Mouse (Mus musculus): ENCODE data around the gene Nf2.
"Not testable (repeated sequence)": the region's sequence is repeated elsewhere in the genome, so short reads cannot be mapped to it uniquely, and the experiment has no call there.

The Nf2 gene

DNA sequence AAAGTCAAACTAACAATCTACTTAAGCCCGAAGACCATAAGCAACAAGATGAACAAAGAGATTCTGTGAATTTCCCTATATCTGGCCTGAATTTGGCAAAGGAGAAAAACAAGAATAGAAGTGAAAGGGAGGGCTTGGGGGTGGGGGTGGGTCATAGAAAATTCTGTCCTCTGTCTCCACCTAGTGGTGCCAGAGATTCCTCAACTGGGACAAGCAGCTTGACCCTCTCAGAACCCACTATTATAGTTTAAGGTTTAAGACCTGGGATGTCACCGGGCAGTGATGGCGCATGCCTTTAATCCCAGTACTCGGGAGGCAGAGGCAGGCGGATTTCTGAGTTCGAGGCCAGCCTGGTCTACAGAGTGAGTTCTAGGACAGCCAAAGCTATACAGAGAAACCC lies 12.6 kb downstream of the Nf2 start:
- peak; percentile 52 to 55 for DNase-seq

DNA sequence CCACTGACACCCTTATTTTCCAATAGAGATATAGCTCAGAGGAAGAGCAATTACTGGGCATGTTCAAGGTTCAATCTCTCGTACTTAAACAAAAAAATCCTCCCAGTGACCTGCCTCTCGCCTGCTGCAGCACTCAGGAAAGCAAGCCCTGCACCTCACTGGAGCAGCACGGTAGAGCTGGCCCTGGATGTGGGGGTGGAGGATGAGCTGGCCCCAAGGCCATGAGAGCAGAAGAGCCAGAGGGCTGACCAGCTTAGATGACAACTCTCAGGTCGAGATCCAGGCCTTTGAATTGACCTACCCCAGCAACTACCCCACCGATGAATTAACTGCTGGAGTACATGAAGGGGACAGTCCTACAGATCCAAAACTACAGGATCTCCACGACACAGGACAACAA lies 13.9 kb downstream of the Nf2 start:
- no peak for DNase-seq

DNA sequence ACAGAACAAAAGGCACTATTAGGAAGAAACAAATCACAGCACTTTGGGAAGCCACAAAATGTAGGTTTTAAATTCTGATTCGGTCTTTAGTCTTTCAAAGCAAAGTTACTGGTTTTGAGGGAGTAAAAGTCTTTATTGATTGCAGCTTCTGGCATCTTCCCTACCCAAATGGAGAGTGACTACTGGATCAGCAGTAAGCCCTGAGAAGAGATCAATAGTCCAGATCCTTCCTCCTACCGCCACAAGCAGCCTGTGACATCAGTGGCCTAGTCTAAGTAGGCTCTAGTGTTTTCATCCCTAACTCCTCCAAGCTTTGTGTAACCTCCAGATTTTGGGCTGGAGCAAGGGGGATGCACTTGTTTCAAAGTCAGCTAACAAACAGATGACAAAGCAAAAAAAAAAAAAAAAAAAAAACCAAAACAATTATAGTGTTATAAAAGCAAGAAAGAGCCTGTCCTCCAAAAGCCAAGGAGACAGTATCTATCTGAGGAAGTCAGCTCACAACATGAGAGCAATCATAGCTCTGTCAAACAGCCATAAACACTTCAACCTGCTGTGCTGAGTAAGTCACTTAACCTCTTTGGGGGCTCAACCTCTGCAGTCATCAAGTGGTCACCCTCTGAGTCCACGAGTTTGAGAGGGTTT lies 15.9 kb downstream of the Nf2 start:
- DNase-seq: no peak

DNA sequence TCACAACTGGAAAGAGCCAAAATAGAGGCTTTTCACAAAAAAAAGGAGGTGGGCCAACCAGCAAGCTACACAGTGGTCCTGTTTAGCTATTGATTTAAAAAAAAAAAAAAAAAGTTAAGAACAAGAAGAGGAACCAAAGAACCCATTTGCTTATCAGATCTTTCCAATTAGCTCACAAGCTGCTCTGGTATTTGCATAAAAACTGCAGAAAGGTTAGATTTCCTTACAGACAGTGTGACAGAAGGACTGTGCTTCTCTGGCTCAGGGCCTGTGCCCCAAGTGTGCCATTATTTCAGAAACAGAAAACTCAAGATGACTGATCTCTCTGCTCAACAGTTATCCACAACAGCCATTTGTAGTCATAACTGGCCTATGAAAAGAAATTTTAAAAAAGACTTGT lies 18.3 kb downstream of the Nf2 start:
- no peak for DNase-seq

DNA sequence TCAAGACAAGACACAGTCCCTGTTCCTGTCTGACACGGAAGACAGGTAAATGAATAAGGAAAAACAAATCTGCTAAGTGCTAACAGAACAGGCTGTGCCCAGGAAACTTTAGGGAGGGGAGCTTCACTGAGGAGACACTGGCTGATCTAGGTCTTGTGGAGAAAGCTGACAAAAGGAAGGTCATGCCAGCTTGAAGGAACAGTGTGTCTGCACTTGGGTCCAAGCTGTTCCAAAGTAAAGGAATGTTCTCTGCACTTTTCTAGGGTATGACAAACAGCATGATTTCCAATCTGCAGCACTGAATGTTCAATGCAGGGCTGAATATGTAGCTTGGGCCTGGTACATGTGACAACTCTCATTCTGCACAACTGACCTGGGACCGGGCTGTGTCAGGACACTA lies 21.4 kb downstream of the Nf2 start:
- no peak for DNase-seq

DNA sequence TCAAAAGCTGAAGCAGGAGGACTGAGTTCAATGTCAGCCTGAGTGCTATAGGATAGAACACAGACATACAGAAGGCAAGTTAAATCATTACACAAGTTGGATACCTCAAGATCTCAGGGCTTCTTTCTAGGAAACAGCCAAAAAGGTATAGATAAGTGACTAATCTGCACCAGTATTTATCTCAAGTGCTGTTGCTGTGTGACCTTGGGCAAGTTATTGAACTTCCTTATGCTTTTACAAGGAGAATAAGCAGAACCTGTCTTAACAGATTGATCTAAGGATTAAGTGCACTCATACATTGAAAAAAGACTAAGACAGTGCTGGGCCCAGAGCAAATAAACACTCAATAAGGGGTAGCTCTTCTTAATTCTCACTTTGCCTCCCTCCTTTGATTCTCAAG lies 22.0 kb downstream of the Nf2 start:
- DNase-seq: no peak

DNA sequence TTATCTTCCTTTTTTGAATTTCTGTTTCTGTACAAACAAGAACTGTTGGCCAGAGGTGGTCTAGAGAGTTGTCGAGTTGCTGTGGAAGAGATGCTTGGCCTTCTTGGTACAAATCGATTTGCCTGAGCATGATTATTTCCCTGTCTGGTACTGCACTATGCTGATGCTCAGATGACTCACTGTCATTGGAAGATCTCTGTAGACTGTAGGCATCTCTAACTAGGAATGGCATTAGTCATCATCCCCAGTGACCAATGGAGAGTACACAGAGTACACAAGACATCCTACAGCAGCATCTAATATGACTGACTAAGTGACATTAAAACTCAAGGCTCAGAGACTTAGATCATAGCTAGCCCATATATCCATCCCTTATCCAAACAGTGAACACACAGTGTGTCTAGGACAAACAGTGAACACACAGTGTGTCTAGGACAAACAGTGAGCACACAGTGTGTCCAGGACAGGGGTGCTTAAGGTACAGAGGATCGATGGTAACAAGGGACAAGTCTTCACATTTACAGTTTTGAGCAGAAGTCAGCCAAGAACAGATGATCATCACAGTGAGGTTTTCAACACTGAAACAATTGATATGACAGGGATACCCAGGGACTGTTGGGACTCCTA lies 23.1 kb downstream of the Nf2 start:
- DNase-seq: no peak

DNA sequence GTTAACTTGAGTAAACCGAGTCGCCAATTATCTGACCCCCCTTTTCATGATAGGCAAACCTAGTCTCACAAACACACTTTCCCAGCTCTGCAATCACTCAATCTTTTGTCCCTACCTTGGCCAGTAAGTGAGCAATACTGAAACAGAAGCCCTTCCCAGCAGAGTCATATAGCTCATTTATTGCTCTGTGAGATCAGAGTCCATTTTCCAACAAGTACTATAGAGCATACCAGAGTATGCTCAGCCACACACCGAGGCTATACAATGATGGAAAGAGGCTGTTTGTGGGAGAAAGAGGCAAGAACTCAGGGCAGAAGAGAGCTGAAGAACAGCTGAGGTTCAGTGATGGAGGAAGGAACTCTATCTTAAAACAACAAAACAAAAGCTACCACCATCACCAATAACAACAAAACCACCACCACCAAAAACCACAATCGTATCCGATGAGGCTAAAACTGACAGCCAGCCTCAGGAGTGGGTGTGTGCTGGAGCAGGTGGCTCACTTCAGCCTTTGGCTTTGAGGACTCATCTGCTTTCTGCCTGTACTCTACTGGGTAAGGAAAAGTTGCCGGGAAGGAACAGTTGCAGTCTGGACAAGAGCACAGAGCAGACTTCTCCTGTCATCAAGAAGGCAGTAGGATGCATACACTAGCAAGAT lies 25.6 kb downstream of the Nf2 start:
- no peak for DNase-seq

DNA sequence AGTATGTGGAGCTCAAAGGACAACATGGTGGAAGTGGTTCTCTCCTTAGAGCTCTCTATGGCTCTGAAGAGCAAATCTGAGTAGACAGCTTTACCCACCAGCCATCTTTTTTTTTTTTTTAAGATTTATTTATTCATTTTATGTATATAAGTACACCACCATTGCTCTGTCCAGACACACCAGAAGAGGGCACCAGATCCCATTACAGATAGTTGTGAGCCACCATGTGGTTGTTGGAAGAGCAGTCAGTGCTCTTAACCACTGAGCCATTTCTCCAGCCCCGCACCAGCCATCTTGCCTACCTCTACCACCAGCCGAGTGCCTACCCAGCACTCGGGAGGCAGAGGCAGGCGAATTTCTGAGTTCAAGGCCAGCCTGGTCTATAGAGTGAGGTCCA lies 26.9 kb downstream of the Nf2 start:
- DNase-seq: not testable (repeated sequence)

DNA sequence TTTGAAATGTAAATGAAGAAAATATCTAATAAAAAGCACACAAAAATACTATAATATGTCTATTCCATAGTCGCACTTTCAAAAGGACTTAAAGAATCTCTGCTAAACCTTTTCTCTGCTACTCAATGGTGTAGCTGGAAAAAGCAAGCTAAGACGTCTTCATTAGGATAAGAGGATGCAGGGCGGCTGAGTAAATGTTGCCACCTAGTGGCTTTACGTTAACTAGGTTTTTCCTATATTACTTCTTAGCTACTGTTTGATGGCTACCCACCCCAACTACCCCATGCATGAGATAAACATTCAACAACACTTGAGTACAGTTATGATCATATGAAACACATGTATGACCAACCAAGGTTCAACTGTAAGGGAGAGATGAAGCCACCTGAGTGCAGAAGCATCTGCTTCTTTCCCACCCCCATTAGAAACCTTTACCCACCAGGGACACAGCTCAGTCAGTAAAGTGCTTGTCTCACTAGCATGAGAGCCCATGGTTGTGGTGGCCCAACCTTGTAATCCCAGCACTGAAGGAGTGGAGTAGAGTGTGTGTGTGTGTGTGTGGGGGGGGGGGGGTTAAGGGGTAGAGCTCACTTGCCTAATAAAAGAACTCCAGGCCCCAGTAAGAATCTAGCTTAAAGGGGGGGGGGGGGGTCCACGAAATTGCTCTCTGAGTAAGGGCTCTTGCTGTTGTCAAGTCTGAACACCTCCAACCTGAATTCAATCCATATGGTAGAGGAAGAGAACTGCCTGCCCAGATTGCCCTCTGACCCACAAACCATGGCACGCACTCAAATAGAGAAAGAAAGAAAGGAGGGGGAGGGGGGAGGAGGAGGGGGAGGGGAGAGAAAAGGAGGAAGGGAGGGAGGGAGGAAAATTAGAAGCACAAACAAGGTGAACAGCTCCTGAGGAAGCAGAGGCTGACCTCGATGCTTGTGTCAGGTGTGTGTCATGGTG lies 27.6 kb downstream of the Nf2 start:
- no peak for DNase-seq

DNA sequence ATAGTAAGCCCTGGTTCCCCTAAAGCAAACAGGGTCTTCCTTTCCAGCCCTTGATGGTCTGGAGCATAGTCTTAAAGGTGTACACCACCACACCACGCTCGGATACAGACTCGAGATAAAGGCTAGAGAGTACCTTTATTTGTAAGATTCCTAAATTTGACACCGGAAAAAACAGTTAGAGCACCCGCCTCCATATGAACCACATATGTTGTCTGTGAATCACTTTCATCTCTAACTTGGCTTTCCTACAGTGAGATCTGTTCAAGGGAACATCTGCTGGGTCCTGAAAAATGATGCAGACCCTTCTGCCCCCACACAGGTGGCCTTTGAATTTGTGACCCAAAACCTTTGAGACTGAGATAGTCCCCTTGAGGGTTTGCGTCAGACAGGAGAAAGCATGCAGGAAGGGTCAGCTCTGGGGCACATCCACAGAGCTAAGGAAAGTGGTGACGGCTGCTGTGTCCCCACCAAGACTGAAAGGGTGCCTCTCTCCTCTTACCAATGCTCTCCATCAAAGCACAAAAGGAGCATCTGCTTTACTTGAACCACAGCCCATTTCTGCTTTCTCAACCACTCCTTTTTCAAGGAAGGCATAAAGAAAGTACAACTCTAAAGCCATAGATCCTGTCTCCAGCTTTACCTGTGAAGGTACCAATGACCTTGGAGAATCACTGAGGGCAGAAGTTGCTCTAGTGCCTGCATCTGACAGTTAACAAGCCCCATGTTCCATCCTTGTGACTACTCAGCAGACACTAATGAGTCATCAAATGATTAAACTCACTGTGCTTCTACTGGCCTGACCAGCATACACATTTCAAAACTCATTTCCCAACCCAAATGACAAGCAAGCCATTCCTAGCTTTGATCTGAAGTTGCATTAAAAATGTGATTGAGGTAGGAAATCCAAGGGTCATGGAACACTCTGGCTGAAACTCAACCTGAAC lies 34.6 kb downstream of the Nf2 start:
- no peak for DNase-seq

DNA sequence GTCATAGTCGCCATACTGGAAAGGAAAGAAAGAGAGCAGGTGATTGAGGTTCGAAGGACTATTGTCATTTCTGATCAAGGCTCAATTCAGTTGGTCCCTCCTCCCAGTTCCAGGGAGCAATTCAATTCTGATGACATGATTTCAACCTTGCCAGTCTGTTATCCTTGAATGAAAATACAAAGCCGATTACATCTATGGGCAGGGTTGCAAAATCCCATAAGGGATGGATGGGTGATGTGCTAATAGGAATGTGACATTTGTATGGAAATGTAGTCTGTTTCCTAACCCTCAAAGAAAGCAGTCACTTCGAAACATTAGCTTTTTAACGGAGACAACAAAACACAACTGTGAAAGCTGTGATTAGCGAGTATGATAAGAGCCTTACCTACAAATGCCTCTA lies 41.0 kb downstream of the Nf2 start:
- no peak for DNase-seq

DNA sequence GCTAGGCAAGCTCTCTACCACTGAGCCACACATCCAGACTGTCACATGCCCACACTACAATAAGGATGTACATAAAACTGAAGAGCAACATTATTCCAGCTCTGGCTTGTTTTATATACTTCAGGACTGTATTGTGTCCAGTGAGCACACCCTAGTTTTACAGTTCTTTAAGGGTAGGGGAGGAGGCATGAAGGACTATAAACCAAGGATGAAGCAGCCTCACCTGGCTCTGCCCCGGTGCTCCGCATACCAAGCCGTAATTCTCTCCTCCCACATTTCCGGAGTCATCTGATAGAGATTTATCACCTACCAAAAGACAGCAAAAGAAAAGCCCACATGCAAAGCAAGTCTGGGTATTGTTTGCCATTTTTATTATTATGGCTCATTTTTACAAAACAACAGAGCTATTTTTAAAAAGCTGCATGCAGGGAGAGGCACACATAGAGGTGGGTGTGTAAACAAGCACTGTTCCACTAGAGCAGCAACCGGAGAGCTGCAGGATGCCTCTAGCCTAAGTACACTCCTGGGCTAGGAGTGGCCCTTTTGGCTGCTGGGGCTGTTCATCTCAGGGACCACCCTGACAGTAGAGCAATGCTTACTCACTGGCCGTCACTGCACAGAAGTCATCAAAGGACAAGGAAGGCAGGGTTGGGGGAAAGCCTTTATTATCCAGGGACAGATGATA lies 43.2 kb downstream of the Nf2 start:
- DNase-seq: no peak

DNA sequence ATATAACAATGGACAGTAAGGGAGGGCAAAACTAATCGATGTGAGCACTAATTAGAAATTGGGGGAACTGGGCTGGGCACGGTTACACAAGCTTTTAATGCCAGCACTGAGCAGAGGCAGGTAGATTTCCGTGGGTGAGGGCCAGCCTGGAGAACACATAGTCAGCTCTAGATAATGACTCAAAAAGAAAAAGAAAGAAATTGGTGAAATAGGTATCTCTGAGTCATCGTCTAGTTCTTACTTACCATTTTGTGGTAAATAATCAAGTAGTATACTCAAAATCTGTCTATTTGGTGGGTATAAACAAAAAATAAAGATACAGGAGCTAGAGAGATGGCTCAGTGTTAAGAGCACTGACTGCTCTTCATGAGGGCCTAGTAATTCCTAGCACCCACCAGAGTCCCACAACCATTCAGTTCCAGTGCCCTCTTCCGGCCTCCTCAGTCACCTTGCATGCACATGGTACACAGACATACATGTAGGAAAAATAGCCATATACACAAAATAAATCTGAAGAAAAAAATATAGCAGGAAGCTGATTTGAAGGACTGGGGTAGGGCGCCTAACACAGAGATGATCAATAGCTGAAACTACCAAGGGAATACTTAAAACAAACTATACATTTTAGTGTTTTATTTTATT lies 44.3 kb downstream of the Nf2 start:
- DNase-seq: no peak

DNA sequence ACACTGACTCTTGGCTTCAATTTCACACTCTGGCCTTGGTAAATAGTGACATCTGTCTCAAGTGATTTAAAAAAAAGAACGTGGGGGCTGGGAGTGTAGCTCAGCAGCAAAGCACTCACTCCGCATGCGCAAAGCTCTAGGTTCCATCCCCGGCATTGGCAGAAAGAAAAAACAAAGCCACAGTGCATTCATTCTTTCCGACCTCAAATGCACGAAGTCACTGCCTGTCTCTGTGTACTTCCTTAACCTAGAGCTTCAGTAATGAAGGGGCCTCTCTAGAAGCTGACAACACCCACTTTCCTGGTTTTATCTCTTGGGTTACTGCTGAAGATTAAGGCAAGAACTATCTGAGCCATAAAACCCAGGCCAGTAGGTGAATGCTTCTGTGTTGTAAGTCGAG lies 45.4 kb downstream of the Nf2 start:
- DNase-seq: no peak

DNA sequence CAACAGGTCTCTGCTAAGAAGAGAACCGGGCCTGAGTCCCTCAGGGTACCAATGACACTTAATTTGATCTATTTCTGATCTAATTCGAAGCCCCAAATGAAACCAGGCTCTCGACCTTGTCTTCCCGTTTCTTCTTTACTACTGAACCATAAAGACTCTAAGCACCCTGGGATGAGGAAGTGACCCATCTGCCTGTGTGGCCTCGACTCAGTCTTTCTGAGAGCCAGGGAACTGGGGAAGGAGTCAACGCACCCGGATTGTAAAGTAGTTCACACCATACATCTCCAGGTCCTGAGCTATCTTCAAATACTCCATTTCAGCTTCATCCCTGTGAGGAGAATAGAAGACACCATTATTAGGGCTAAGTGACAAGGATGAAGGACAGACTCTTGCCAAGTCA lies 45.9 kb downstream of the Nf2 start:
- DNase-seq: no peak

DNA sequence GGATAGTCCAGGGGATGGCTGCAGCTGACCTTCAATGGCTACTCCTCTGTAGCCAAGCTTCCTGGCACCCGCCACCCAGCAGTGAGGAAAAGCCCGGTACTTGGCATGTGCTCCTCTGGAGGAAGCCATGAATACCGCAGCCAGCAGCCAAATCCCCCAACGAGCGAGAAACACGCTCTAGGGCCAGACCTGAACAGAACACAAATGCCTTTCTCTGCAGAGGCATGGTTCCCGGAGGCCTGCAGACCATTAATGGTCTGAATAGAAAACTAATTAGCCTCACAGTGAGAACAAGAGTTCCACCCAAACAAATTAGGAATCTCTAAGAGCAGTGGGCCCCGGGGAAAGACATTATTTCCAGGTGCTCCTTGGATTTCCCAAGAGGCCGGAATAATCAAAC lies 46.3 kb downstream of the Nf2 start:
- DNase-seq: no peak

DNA sequence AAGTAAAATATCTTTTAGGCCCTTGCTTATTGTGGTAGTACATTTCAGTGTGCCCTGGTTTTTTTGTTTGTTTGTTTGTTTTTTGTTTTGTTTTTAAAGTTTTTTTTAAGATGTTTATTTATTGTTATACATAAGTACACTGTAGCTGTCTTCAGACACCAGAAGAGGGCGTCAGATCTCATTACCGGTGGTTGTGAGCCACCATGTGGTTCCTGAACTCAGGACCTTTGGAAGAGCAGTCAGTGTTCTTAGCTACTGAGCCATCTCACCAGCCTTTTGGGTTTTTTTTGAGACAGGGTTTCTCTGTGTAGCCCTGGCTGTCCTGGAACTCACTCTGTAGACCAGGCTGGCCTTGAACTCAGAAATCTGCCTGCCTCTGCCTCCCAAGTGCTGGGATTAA lies 46.9 kb downstream of the Nf2 start:
- not testable (repeated sequence) for DNase-seq

DNA sequence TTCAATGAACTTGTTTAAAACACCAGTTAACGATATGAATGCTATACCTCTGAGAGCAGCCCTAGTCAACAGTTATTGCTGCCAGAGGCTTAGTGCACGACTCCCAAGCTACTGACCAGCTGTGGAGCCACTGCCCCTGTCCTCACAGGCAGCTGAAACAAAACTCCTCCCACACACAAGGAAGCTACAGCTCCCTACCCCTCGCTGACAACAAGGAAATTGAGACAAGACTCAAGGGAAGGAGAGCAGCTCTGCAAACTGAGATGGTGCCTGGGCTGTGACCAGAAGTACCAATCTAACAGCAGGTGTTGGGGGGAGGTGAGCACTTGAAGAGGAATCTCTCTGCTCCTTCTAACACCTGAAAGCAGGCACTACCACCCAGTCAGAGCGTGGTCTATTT lies 48.7 kb downstream of the Nf2 start:
- DNase-seq: no peak

DNA sequence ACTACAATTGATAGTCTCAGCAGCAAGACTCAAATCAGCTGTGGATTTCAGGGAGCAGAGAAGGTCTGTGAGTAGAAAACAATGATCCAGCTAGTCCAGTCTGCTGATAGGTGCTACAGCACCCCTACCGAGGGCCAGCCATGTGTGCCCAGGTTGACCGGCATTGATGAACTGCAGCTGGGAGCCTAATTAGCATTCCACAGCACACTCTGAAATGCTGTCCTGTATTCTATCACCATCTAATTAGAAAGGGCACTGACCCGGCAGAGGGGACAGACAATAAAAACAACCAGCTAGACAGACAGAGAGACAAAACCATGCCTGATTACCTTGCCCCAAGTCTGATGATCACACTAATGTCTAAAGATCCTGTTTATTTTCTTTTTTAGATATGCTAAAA lies 56.3 kb downstream of the Nf2 start:
- DNase-seq: no peak

DNA sequence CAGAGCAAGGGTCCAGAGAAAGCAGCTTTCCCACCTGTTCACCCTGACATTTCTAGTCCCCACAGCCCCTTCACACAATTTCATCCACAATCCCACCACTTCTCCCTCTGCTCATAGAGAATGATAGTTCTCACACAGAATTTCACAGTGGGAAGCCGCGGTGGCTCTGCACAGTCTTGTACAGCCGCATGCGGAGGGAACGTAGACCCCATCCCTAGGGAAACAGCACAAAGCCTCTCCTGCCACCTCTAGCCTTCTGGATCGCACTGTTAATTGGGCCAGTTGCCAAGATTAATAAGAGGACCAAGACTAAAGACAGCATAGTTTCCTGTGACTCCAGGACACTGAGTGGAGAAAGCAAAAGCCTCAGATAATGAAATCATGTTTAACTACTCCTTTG lies 57.8 kb downstream of the Nf2 start:
- DNase-seq: no peak

Data from B cell, adult 2 months (primary cell).